Mouse (Mus musculus): Measurements from ENCODE around the gene Ccdc85c.

GRCm38 (mm10) chr12:108251825-108252542 lies 23.2 kb downstream of the Ccdc85c start:
- TF ChIP-seq POLR2A (IDR thresholded peaks at IDR 0.05; ENCODE audit: extremely low read depth, insufficient read depth, low read length) (no peak), CTCF (IDR thresholded peaks at IDR 0.05; ENCODE audit: extremely low read depth, insufficient read depth, low read length) (no peak)
